Mouse (Mus musculus) forebrain, embryonic 15.5 days (tissue): Measurements from ENCODE around the gene Leo1. TPM values are rescaled to one million over a fixed set of nuclear protein-coding genes. Genes with fewer than 3 reads are reported as not detected.

ENCODE experiments used
- ATAC-seq: fragments of 200-750 bp; cut with Nextera tagmentation; replicated peaks from 2 replicates; pipeline ENCODE4 v1.8.0; 2017; ENCODE audit warnings: mild to moderate bottlenecking, moderate TSS enrichment, moderate library complexity
- H3K27ac ChIP-seq: fragments of 300-500 bp; sonication (generic); replicated peaks from 2 replicates; pipeline ENCODE4 v1.5.1; 2015; ENCODE audit warnings: mild to moderate bottlenecking, inconsistent platforms
- H3K27me3 ChIP-seq: fragments of 300-500 bp; sonication (generic); 2 replicates; pipeline ENCODE4 v1.6.1; 2015; ENCODE audit warnings: inconsistent platforms
- H3K36me3 ChIP-seq: fragments of 300-500 bp; sonication (generic); 2 replicates; pipeline ENCODE4 v1.6.1; 2015; ENCODE audit warnings: mild to moderate bottlenecking, inconsistent platforms
- H3K4me1 ChIP-seq: fragments of 300-500 bp; sonication (generic); 2 replicates; pipeline ENCODE4 v1.6.1; 2015; ENCODE audit warnings: inconsistent platforms
- H3K4me2 ChIP-seq: fragments of 300-500 bp; sonication (generic); replicated peaks from 2 replicates; pipeline ENCODE4 v1.6.1; 2015; ENCODE audit warnings: mild to moderate bottlenecking, inconsistent platforms
- H3K4me3 ChIP-seq: fragments of 300-500 bp; sonication (generic); 2 replicates; pipeline ENCODE4 v1.5.1; 2015; ENCODE audit warnings: mild to moderate bottlenecking, inconsistent platforms
- H3K9ac ChIP-seq: fragments of 300-500 bp; sonication (generic); replicated peaks from 2 replicates; pipeline ENCODE4 v1.6.1; 2015; ENCODE audit warnings: mild to moderate bottlenecking, inconsistent platforms
- H3K9me3 ChIP-seq: fragments of 300-500 bp; sonication (generic); 2 replicates; pipeline ENCODE4 v1.6.1; 2016; ENCODE audit warnings: inconsistent platforms
- whole genome bisulfite sequencing: fragments of 180-500 bp; shearing (Covaris S2); methylation state at CpG from one replicate; pipeline ENCODE4 v1.1.7; 2015; ENCODE audit warnings: mixed read lengths; 5-methylcytosine and 5-hydroxymethylcytosine counted together
- polyA plus RNA-seq: library from polyadenylated mRNA; unstranded; fragments of >200 nt; fragmentation: Nextera tagmentation; extraction: Ambion mirVana; gene quantifications from 2 replicates; pipeline ENCODE4 v1.2.1, GENCODE M21; 2015

The Leo1 gene
- polyA plus RNA-seq, 1 experiment from 2014 or later = 40.6 TPM

- no peaks in the 10 kb centered on the region for H3K9me3 ChIP-seq
- no peak for ATAC-seq
- peaks cover under 1% of the 10 kb centered on the region for H3K4me1 ChIP-seq
- no peak overlapping the region for H3K27ac ChIP-seq
- no peak overlapping the region for H3K4me3 ChIP-seq
- H3K9ac ChIP-seq = no peak overlapping the region
- no peak overlapping the region for H3K4me2 ChIP-seq
- H3K36me3 ChIP-seq = peaks cover 66% of the 10 kb centered on the region
- no peaks in the 10 kb centered on the region for H3K27me3 ChIP-seq
- 98% methylated on average over 3 of the region's 3 CpGs for WGBS
These were observed 6.7 kb downstream of the Leo1 start for GRCm38 (mm10) chr9:75448021-75448420.

GRCm38 (mm10) chr9:75453994-75454393 is 12.7 kb downstream of the Leo1 start:
- Histone ChIP-seq H3K27ac (no peak overlapping the region), H3K9me3 (no peaks in the 10 kb centered on the region), H3K4me3 (no peak overlapping the region), H3K4me1 (no peaks in the 10 kb centered on the region), H3K4me2 (no peak overlapping the region), H3K36me3 (peaks cover 82% of the 10 kb centered on the region), H3K27me3 (no peaks in the 10 kb centered on the region), H3K9ac (no peak overlapping the region)
- ATAC-seq = no peak
- 91% methylated on average over 2 of the region's 2 CpGs for WGBS

GRCm38 (mm10) chr9:75455684-75456083 is 14.4 kb downstream of the Leo1 start:
- H3K4me3 ChIP-seq = no peak overlapping the region
- WGBS = 79% methylated on average over 10 of the region's 10 CpGs
- H3K9ac ChIP-seq = no peak overlapping the region
- peaks cover 87% of the 10 kb centered on the region for H3K36me3 ChIP-seq
- ATAC-seq = no peak
- H3K27ac ChIP-seq = no peak overlapping the region
- H3K4me1 ChIP-seq = no peaks in the 10 kb centered on the region
- no peaks in the 10 kb centered on the region for H3K27me3 ChIP-seq
- no peak overlapping the region for H3K4me2 ChIP-seq
- H3K9me3 ChIP-seq = no peaks in the 10 kb centered on the region

GRCm38 (mm10) chr9:75463050-75463660 is 21.8 kb downstream of the Leo1 start:
- no peaks in the 10 kb centered on the region for H3K9me3 ChIP-seq
- H3K4me2 ChIP-seq = no peak overlapping the region
- H3K27ac ChIP-seq = no peak overlapping the region
- H3K27me3 ChIP-seq = no peaks in the 10 kb centered on the region
- peaks cover 77% of the 10 kb centered on the region for H3K36me3 ChIP-seq
- H3K9ac ChIP-seq = no peak overlapping the region
- H3K4me1 ChIP-seq = peaks cover 11% of the 10 kb centered on the region; the same call in 1 of the 2 replicates
- 70% methylated on average over 8 of the region's 8 CpGs for WGBS
- H3K4me3 ChIP-seq = no peak overlapping the region
- ATAC-seq = peak; percentile 84

- peaks cover 54% of the 10 kb centered on the region for H3K36me3 ChIP-seq
- no peaks in the 10 kb centered on the region for H3K27me3 ChIP-seq
- no peak for ATAC-seq
- no peak overlapping the region for H3K9ac ChIP-seq
- 94% methylated on average over 9 of the region's 9 CpGs for WGBS
- H3K4me2 ChIP-seq = no peak overlapping the region
- peaks cover 11% of the 10 kb centered on the region; the same call in 1 of the 2 replicates for H3K4me1 ChIP-seq
- no peak overlapping the region for H3K4me3 ChIP-seq
- no peaks in the 10 kb centered on the region for H3K9me3 ChIP-seq
- H3K27ac ChIP-seq = no peak overlapping the region
These were observed 24.5 kb downstream of the Leo1 start for GRCm38 (mm10) chr9:75465856-75466255.

- H3K27ac ChIP-seq = no peak overlapping the region
- H3K36me3 ChIP-seq = peaks cover 47% of the 10 kb centered on the region
- no peaks in the 10 kb centered on the region for H3K9me3 ChIP-seq
- H3K4me2 ChIP-seq = no peak overlapping the region
- H3K4me1 ChIP-seq = peaks cover 11% of the 10 kb centered on the region; the same call in 1 of the 2 replicates
- ATAC-seq = no peak
- H3K9ac ChIP-seq = no peak overlapping the region
- WGBS = 96% methylated on average over 4 of the region's 4 CpGs
- H3K4me3 ChIP-seq = no peak overlapping the region
- H3K27me3 ChIP-seq = no peaks in the 10 kb centered on the region
These were observed 25.3 kb downstream of the Leo1 start for GRCm38 (mm10) chr9:75466641-75467040.

- no peak for ATAC-seq
- H3K4me2 ChIP-seq = no peak overlapping the region
- WGBS = 95% methylated on average over 3 of the region's 3 CpGs
- no peaks in the 10 kb centered on the region for H3K27me3 ChIP-seq
- no peaks in the 10 kb centered on the region for H3K9me3 ChIP-seq
- H3K36me3 ChIP-seq = peaks cover 38% of the 10 kb centered on the region
- H3K27ac ChIP-seq = no peak overlapping the region
- H3K4me3 ChIP-seq = no peak overlapping the region
- peaks cover 7% of the 10 kb centered on the region; the same call in 1 of the 2 replicates for H3K4me1 ChIP-seq
- no peak overlapping the region for H3K9ac ChIP-seq
These were observed 26.3 kb downstream of the Leo1 start for GRCm38 (mm10) chr9:75467581-75467980.

GRCm38 (mm10) chr9:75468297-75468696 is 27.0 kb downstream of the Leo1 start:
- no peak overlapping the region for H3K9ac ChIP-seq
- 84% methylated on average over 14 of the region's 14 CpGs for WGBS
- no peak overlapping the region for H3K27ac ChIP-seq
- H3K9me3 ChIP-seq = no peaks in the 10 kb centered on the region
- ATAC-seq = no peak
- H3K4me3 ChIP-seq = no peak overlapping the region
- H3K4me1 ChIP-seq = peaks cover 2% of the 10 kb centered on the region; the same call in 1 of the 2 replicates
- peaks cover 36% of the 10 kb centered on the region for H3K36me3 ChIP-seq
- H3K27me3 ChIP-seq = no peaks in the 10 kb centered on the region
- no peak overlapping the region for H3K4me2 ChIP-seq

GRCm38 (mm10) chr9:75477212-75477611 is 35.9 kb downstream of the Leo1 start:
- Histone ChIP-seq H3K27ac (no peak overlapping the region), H3K9me3 (no peaks in the 10 kb centered on the region), H3K4me1 (peaks cover 8% of the 10 kb centered on the region; the same call in 1 of the 2 replicates), H3K36me3 (peaks cover 7% of the 10 kb centered on the region; the same call in 1 of the 2 replicates), H3K4me2 (no peak overlapping the region), H3K27me3 (no peaks in the 10 kb centered on the region), H3K9ac (no peak overlapping the region), H3K4me3 (no peak overlapping the region)
- no peak for ATAC-seq
- 81% methylated on average over 3 of the region's 3 CpGs for WGBS

- ATAC-seq = peak; percentile 78
- Histone ChIP-seq H3K4me3 (no peak overlapping the region), H3K4me1 (peaks cover 8% of the 10 kb centered on the region; the same call in 1 of the 2 replicates), H3K9me3 (no peaks in the 10 kb centered on the region), H3K9ac (no peak overlapping the region), H3K27ac (peak overlapping the region; percentile 38; the same call in 1 of the 2 replicates), H3K27me3 (no peaks in the 10 kb centered on the region), H3K4me2 (no peak overlapping the region), H3K36me3 (no peaks in the 10 kb centered on the region; the same call in 1 of the 2 replicates)
- WGBS = 44% methylated on average over 8 of the region's 8 CpGs
These were observed 37.9 kb downstream of the Leo1 start for GRCm38 (mm10) chr9:75479106-75479725.

- Histone ChIP-seq H3K4me3 (no peak overlapping the region), H3K36me3 (no peaks in the 10 kb centered on the region; the same call in 1 of the 2 replicates), H3K27ac (no peak overlapping the region), H3K4me2 (no peak overlapping the region), H3K4me1 (peaks cover 8% of the 10 kb centered on the region; the same call in 1 of the 2 replicates), H3K9me3 (no peaks in the 10 kb centered on the region), H3K27me3 (no peaks in the 10 kb centered on the region), H3K9ac (no peak overlapping the region)
- 79% methylated on average over 5 of the region's 5 CpGs for WGBS
- ATAC-seq = peak; percentile 41; the same call in 1 of the 2 replicates
These were observed 39.3 kb downstream of the Leo1 start for GRCm38 (mm10) chr9:75480536-75481075.

- Histone ChIP-seq H3K9me3 (no peaks in the 10 kb centered on the region), H3K27ac (no peak overlapping the region), H3K36me3 (no peaks in the 10 kb centered on the region), H3K4me1 (no peaks in the 10 kb centered on the region), H3K27me3 (no peaks in the 10 kb centered on the region), H3K4me3 (no peak overlapping the region), H3K9ac (no peak overlapping the region), H3K4me2 (no peak overlapping the region)
- no peak for ATAC-seq
- WGBS = 89% methylated on average over 6 of the region's 6 CpGs
These were observed 43.9 kb downstream of the Leo1 start for GRCm38 (mm10) chr9:75485231-75485630.
